Mouse (Mus musculus) small intestine, adult 2 months (tissue): Measurements from ENCODE around the gene Inpp5f. TPM values are rescaled to one million over a fixed set of nuclear protein-coding genes. Genes with fewer than 3 reads are reported as not detected.

Experiments
- H3K27ac ChIP-seq: fragments of 200-500 bp; 2 replicates; pipeline ENCODE4 v1.5.1; 2012; ENCODE audit warnings: low read depth, low read length, control low read depth, inconsistent platforms; ENCODE audit not compliant: insufficient read depth
- H3K27me3 ChIP-seq: fragments of 200-500 bp; 2 replicates; pipeline ENCODE4 v1.6.1; 2012; ENCODE audit warnings: mild to moderate bottlenecking, moderate library complexity, low read length, inconsistent platforms; ENCODE audit not compliant: control insufficient read depth, insufficient read depth
- H3K36me3 ChIP-seq: fragments of 200-500 bp; 2 replicates; pipeline ENCODE4 v1.6.1; 2012; ENCODE audit warnings: mild to moderate bottlenecking, low read length, control low read depth, inconsistent platforms; ENCODE audit not compliant: control insufficient read depth, insufficient read depth
- H3K4me1 ChIP-seq: fragments of 200-500 bp; 2 replicates; pipeline ENCODE4 v1.6.1; 2012; ENCODE audit warnings: low read length, inconsistent platforms, mixed read lengths; ENCODE audit not compliant: control insufficient read depth, insufficient read depth, insufficient read length
- H3K4me3 ChIP-seq: fragments of 200-500 bp; 2 replicates; pipeline ENCODE4 v1.5.1; 2012; ENCODE audit warnings: low read depth, mild to moderate bottlenecking, control low read depth, inconsistent platforms, low read length, moderate library complexity
- CTCF ChIP-seq: fragments of 200-500 bp; IDR thresholded peaks from 2 replicates; pipeline ENCODE4 v1.5.1; 2012; ENCODE audit warnings: low read depth, mild to moderate bottlenecking, control low read depth, inconsistent platforms, low read length, moderate library complexity, mixed read lengths; ENCODE audit not compliant: insufficient replicate concordance, insufficient read length; ENCODE audit errors: extremely low read depth
- POLR2A ChIP-seq: fragments of 200-500 bp; IDR thresholded peaks from 2 replicates; pipeline ENCODE4 v1.6.1; 2012; ENCODE audit warnings: low read depth, mild to moderate bottlenecking, control low read depth, inconsistent platforms, low read length, moderate library complexity
- WGBS: fragments of 180-500 bp; shearing (Covaris S2); methylation state at CpG from one replicate; pipeline ENCODE4 v1.1.7; 2018; 5-methylcytosine and 5-hydroxymethylcytosine counted together
- polyA plus RNA-seq: library from polyadenylated mRNA; depleted of rRNA; stranded (reverse); fragments of >200 nt; gene quantifications from 2 replicates; pipeline ENCODE4 v1.2.3, GENCODE M21; 2012

Gene Inpp5f
- polyA plus RNA-seq, 1 experiment: 2.0 TPM

GRCm38 (mm10) chr7:128627723-128628122, 16.6 kb downstream of the Inpp5f start:
- no peaks in the 10 kb centered on the region for H3K27me3 ChIP-seq
- 66% methylated on average over 1 of the region's 1 CpGs for WGBS
- H3K4me3 ChIP-seq: no peak overlapping the region
- no peaks in the 10 kb centered on the region for H3K36me3 ChIP-seq
- TF ChIP-seq POLR2A (no peak), CTCF (no peak)
- H3K27ac ChIP-seq: no peak overlapping the region; the same call in 1 of the 2 replicates
- peaks cover 2% of the 10 kb centered on the region; the same call in 1 of the 2 replicates for H3K4me1 ChIP-seq

GRCm38 (mm10) chr7:128633156-128633555, 22.0 kb downstream of the Inpp5f start:
- 61% methylated on average over 4 of the region's 4 CpGs for WGBS
- H3K4me1 ChIP-seq: no peaks in the 10 kb centered on the region
- H3K36me3 ChIP-seq: no peaks in the 10 kb centered on the region
- 0 out of 2 replicates have a peak overlapping the region, but pooled peaks have one; percentile 18 for H3K27ac ChIP-seq
- TF ChIP-seq CTCF (no peak), POLR2A (no peak)
- H3K27me3 ChIP-seq: no peaks in the 10 kb centered on the region
- no peak overlapping the region for H3K4me3 ChIP-seq

- Histone ChIP-seq H3K27ac (no peak overlapping the region), H3K27me3 (no peaks in the 10 kb centered on the region), H3K4me3 (no peak overlapping the region), H3K36me3 (no peaks in the 10 kb centered on the region), H3K4me1 (no peaks in the 10 kb centered on the region)
- no peak for TF ChIP-seq POLR2A
- TF ChIP-seq CTCF: no peak
- 64% methylated on average over 5 of the region's 5 CpGs for WGBS
Measured at GRCm38 (mm10) chr7:128639925-128640485, 28.9 kb downstream of the Inpp5f start.

GRCm38 (mm10) chr7:128641571-128641970, 30.4 kb downstream of the Inpp5f start:
- Histone ChIP-seq H3K4me1 (no peaks in the 10 kb centered on the region), H3K27me3 (no peaks in the 10 kb centered on the region), H3K4me3 (no peak overlapping the region), H3K27ac (no peak overlapping the region), H3K36me3 (no peaks in the 10 kb centered on the region)
- WGBS: 85% methylated on average over 7 of the region's 7 CpGs
- TF ChIP-seq POLR2A (no peak), CTCF (no peak)

GRCm38 (mm10) chr7:128642386-128642785, 31.3 kb downstream of the Inpp5f start:
- no peaks in the 10 kb centered on the region for H3K4me1 ChIP-seq
- H3K27ac ChIP-seq: no peak overlapping the region
- TF ChIP-seq CTCF: no peak
- no peak for TF ChIP-seq POLR2A
- 87% methylated on average over 5 of the region's 5 CpGs for WGBS
- H3K36me3 ChIP-seq: no peaks in the 10 kb centered on the region
- H3K27me3 ChIP-seq: no peaks in the 10 kb centered on the region
- H3K4me3 ChIP-seq: no peak overlapping the region

- H3K27me3 ChIP-seq: no peaks in the 10 kb centered on the region
- 100% methylated on average over 1 of the region's 1 CpGs for WGBS
- H3K36me3 ChIP-seq: no peaks in the 10 kb centered on the region
- no peaks in the 10 kb centered on the region for H3K4me1 ChIP-seq
- no peak for TF ChIP-seq POLR2A
- no peak for TF ChIP-seq CTCF
- no peak overlapping the region for H3K4me3 ChIP-seq
- no peak overlapping the region for H3K27ac ChIP-seq
Measured at GRCm38 (mm10) chr7:128656970-128657369, 45.8 kb downstream of the Inpp5f start.

GRCm38 (mm10) chr7:128663906-128664305, 52.8 kb downstream of the Inpp5f start:
- Histone ChIP-seq H3K4me3 (no peak overlapping the region), H3K27ac (no peak overlapping the region), H3K27me3 (no peaks in the 10 kb centered on the region), H3K4me1 (no peaks in the 10 kb centered on the region), H3K36me3 (peaks cover 8% of the 10 kb centered on the region)
- TF ChIP-seq POLR2A (no peak), CTCF (no peak)
- 93% methylated on average over 8 of the region's 8 CpGs for WGBS
